8 mouse cellular contexts compared by ENCODE assay signal in genomic region chr1:169747473-169747872, GRCm38 (mm10). TPM values are rescaled to one million over a fixed set of nuclear protein-coding genes. Genes with fewer than 3 reads are reported as not detected.
DNase-seq lines count a peak whose midpoint lies in the region; ATAC-seq and TF ChIP-seq lines count a peak whose summit lies in the region.

Gene Rgs4 (minus strand): TSS chr1:169747642.

- WGBS in hindbrain, embryonic 15.5 days, result under 1% methylated on average over 16 of the region's 16 CpGs
- WGBS in lung, postnatal 0 days, result 1% methylated on average over 16 of the region's 16 CpGs

- no peak for TF ChIP-seq CTCF in gastrocnemius, adult 2 months (IDR thresholded peaks at IDR 0.05)
- TF ChIP-seq CTCF in lung, postnatal 0 days (IDR thresholded peaks at IDR 0.05), result no peak

- no peak for TF ChIP-seq EP300 in lung, postnatal 0 days (IDR thresholded peaks at IDR 0.05)

- intact Hi-C loops in gastrocnemius, adult 2 months (cut with DNase I), result loop anchor here (10.0 kb wide), 1 partner anchor 167 kb away; no protein-coding TSS in a partner anchor

- H3K27ac ChIP-seq in gastrocnemius, adult 2 months, result peak within 1 kb of the TSS; percentile 64
- H3K27ac ChIP-seq in hindbrain, embryonic 15.5 days (replicated peaks), result peak within 1 kb of the TSS; percentile 81
- H3K27ac ChIP-seq in lung, postnatal 0 days (ENCODE audit: low read length), result no peak within 1 kb of the TSS

- peak; percentile 95 for ATAC-seq in hindbrain, embryonic 15.5 days (ENCODE audit: low FRiP score, low read depth)
- ATAC-seq in lung, postnatal 0 days, result peak; percentile 77

- no peaks in the 10 kb centered on the region for H3K9me3 ChIP-seq in hindbrain, embryonic 15.5 days
- H3K9me3 ChIP-seq in lung, postnatal 0 days (ENCODE audit: low read length), result no peaks in the 10 kb centered on the region

- DNase-seq in ZHBTc4 (ENCODE audit: low read depth, low spot score), result peak; percentile 12
- DNase-seq in cerebellum, postnatal 4 days (ENCODE audit: low spot score in 2 of 2), result peak; percentile 64 to 68
- DNase-seq in gastrocnemius, adult 2 months, result peak; percentile 65
- peak; percentile 79 to 80 for DNase-seq in layer of hippocampus, postnatal 36 days
- DNase-seq in lung, postnatal 0 days (ENCODE audit: low spot score), result peak; percentile 65
- DNase-seq in right cerebral cortex, adult 18-20 months, result peak; percentile 91
- DNase-seq in B cell, adult 2 months, result no peak

- H3K27me3 ChIP-seq in hindbrain, embryonic 15.5 days, result no peaks in the 10 kb centered on the region
- no peaks in the 10 kb centered on the region for H3K27me3 ChIP-seq in lung, postnatal 0 days (replicated peaks; ENCODE audit: insufficient read depth, low read length)

- H3K4me3 ChIP-seq in gastrocnemius, adult 2 months, result peak within 1 kb of the TSS; percentile 69
- peak within 1 kb of the TSS; percentile 34 for H3K4me3 ChIP-seq in hindbrain, embryonic 15.5 days
- H3K4me3 ChIP-seq in lung, postnatal 0 days (ENCODE audit: low read depth, low read length), result peak within 1 kb of the TSS; percentile 34

- peak within 1 kb of the TSS; percentile 65 for H3K4me2 ChIP-seq in hindbrain, embryonic 15.5 days
- H3K4me2 ChIP-seq in lung, postnatal 0 days (replicated peaks; ENCODE audit: low read depth, low read length), result peak within 1 kb of the TSS; percentile 59

- peak within 1 kb of the TSS; percentile 42 for H3K9ac ChIP-seq in hindbrain, embryonic 15.5 days
- H3K9ac ChIP-seq in lung, postnatal 0 days (replicated peaks; ENCODE audit: low read depth), result no peak within 1 kb of the TSS

- peaks cover 3% of the 10 kb centered on the region; the same call in 1 of the 2 replicates for H3K36me3 ChIP-seq in hindbrain, embryonic 15.5 days
- no peaks in the 10 kb centered on the region for H3K36me3 ChIP-seq in lung, postnatal 0 days (ENCODE audit: insufficient read depth, low read length)

- peaks cover 18% of the 10 kb centered on the region for H3K4me1 ChIP-seq in hindbrain, embryonic 15.5 days (replicated peaks)
- peaks cover 4% of the 10 kb centered on the region; the same call in 1 of the 2 replicates for H3K4me1 ChIP-seq in lung, postnatal 0 days (ENCODE audit: insufficient read depth, low read depth, low read length)

RNA-seq across cellular contexts. Expression of gene Rgs4, which starts in this region (rescaled TPM):
- 1 to 10 TPM; 5.1 to 6.0 TPM for total RNA-seq in gastrocnemius, adult 2 months (2021)
- polyA plus RNA-seq in hindbrain, embryonic 15.5 days (2015; fragmentation: Nextera tagmentation; extraction: Ambion mirVana), result 81.6 and 90.8 TPM in 2 replicates
- 100 to 1,000 TPM; 122 to 147 TPM for total RNA-seq in layer of hippocampus, postnatal 36 days (2021)
- polyA plus RNA-seq in lung, postnatal 0 days (2015; fragmentation: Nextera tagmentation; extraction: Ambion mirVana), result 15.0 and 16.3 TPM in 2 replicates

Comparison
In these comparisons a context has a peak if more than half of its experiments do, and no peak if none do; other contexts are left out.
1. RNA of gene Rgs4 (total RNA-seq): 122 to 147 TPM in layer of hippocampus, postnatal 36 days; 5.1 to 6.0 TPM in gastrocnemius, adult 2 months; every median in the first group is over 10 times any median in the second.
2. DNase-seq: peak in ZHBTc4 (single experiment), cerebellum, postnatal 4 days (2 of 2), gastrocnemius, adult 2 months (single experiment), layer of hippocampus, postnatal 36 days (2 of 2), lung, postnatal 0 days (single experiment) and right cerebral cortex, adult 18-20 months (single experiment); none in B cell, adult 2 months (0 of 2).
3. Peak in every context shown above with its lines, with median percentiles within 50 percentile points of each other: H3K4me3 ChIP-seq.